Comparison of ENCODE assay signal across 15 mouse cellular contexts in the genomic region with DNA sequence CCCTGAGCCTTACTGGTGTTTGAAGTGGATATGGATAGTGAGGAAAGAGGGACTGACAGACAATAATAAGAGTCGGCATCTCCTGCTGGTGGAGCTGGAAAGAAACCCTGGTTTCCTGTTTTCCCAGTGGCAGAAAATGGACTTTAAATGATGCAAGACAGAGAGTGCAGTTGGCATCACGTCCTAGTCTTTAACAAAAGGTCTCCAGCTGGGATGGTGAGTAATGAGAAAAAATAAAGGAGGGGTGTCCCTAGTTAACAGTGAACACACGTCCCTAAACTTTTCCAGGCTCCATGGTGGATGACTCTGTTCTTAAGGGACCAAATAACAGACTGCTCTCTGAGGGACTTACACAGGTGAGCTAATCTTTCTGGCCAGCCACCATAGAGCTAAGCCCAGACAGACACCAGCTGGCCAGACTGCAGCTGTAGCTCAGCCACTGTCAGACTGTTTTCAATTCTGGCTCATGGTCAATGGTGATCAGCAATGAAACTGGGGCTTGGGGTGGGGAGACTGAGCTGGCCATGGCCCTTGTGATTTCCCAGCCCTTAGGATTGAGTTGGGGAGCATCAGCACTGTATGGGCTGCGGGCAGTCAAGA. TPM values are rescaled to one million over a fixed set of nuclear protein-coding genes. Genes with fewer than 3 reads are reported as not detected.
DNase-seq lines count a peak whose midpoint lies in the region; ATAC-seq and TF ChIP-seq lines count a peak whose summit lies in the region.
"Had no signal": no experiment of that assay in that cellular context is flagged by ENCODE, and none has a peak within 500 bp of the region (broad histone marks: within the 10 kb centered on the region; RNA-seq: fewer than 3 reads in every experiment).

No protein-coding gene starts in this region.

- peak overlapping the region; percentile 46; the same call in 1 of the 2 replicates for H3K9ac ChIP-seq in heart, embryonic 14.5 days (ENCODE audit: low read length)
- no peak overlapping the region for H3K9ac ChIP-seq in ES-E14 (ENCODE audit: insufficient read depth, low read depth, low read length, poor library complexity, severe bottlenecking)
- no peak overlapping the region for H3K9ac ChIP-seq in midbrain, embryonic 16.5 days (ENCODE audit: low read depth, low read length)
- H3K9ac ChIP-seq in kidney, embryonic 14.5 days (ENCODE audit: low read depth, low read length) = no peak overlapping the region
- H3K9ac ChIP-seq: stomach, embryonic 15.5 days had no signal

- peaks cover 42 to 78% of the 10 kb centered on the region in 2 experiments for H3K4me1 ChIP-seq in heart, embryonic 14.5 days (ENCODE audit: control insufficient read depth in 2 of 2, insufficient read depth in 2 of 2, low read length in 2 of 2)
- peaks cover 2 to 4% of the 10 kb centered on the region in 2 experiments; a peak in 2 of 4 replicates for H3K4me1 ChIP-seq in ES-E14 (ENCODE audit: control insufficient read depth in 2 of 2, insufficient read depth in 2 of 2, low read length in 2 of 2, poor library complexity in 1 of 2)
- H3K4me1 ChIP-seq in midbrain, embryonic 16.5 days (ENCODE audit: control insufficient read depth, insufficient read depth, low read length) = peaks cover 7% of the 10 kb centered on the region
- no peaks in the 10 kb centered on the region for H3K4me1 ChIP-seq in kidney, embryonic 14.5 days (ENCODE audit: control insufficient read depth, insufficient read depth, low read length)
- H3K4me1 ChIP-seq: stomach, embryonic 15.5 days had no signal

- TF ChIP-seq CTCF in brain, embryonic 14.5 days (IDR thresholded peaks at IDR 0.05; ENCODE audit: borderline replicate concordance, extremely low read depth, insufficient read depth, insufficient read length) = no peak

- peaks cover 92% of the 10 kb centered on the region for H3K36me3 ChIP-seq in heart, embryonic 14.5 days (ENCODE audit: control insufficient read depth, insufficient read depth, low read length)
- H3K36me3 ChIP-seq in ES-E14 (ENCODE audit: control insufficient read depth, insufficient read depth, low read length, poor library complexity, severe bottlenecking) = no peaks in the 10 kb centered on the region
- no peaks in the 10 kb centered on the region for H3K36me3 ChIP-seq in midbrain, embryonic 16.5 days (ENCODE audit: control insufficient read depth, insufficient read depth, low read length)
- no peaks in the 10 kb centered on the region for H3K36me3 ChIP-seq in kidney, embryonic 14.5 days (ENCODE audit: control insufficient read depth, insufficient read depth, low read length)
- H3K36me3 ChIP-seq: stomach, embryonic 15.5 days had no signal

- H3K4me3 ChIP-seq in heart, embryonic 14.5 days (ENCODE audit: control insufficient read depth in 1 of 2, insufficient read depth in 1 of 2, low read depth in 1 of 2, low read length in 2 of 2) = no peak overlapping the region
- H3K4me3 ChIP-seq in ES-E14 (ENCODE audit: insufficient read depth in 1 of 2, low read depth in 1 of 2, low read length in 2 of 2, poor library complexity in 1 of 2, severe bottlenecking in 1 of 2) = no peak overlapping the region
- no peak overlapping the region for H3K4me3 ChIP-seq in midbrain, embryonic 16.5 days (ENCODE audit: low read depth, low read length)
- H3K4me3 ChIP-seq in kidney, embryonic 14.5 days (ENCODE audit: low read length) = no peak overlapping the region
- H3K4me3 ChIP-seq: stomach, embryonic 15.5 days had no signal

- no peak for TF ChIP-seq POLR2A in brain, embryonic 14.5 days (IDR thresholded peaks at IDR 0.05; ENCODE audit: borderline replicate concordance, extremely low read depth, insufficient read depth, insufficient read length, poor library complexity, severe bottlenecking)

- H3K27me3 ChIP-seq in heart, embryonic 14.5 days (ENCODE audit: control insufficient read depth, insufficient read depth, low read length) = no peaks in the 10 kb centered on the region
- peaks cover 22% of the 10 kb centered on the region for H3K27me3 ChIP-seq in midbrain, embryonic 16.5 days (ENCODE audit: control insufficient read depth, insufficient read depth, low read depth, low read length)
- H3K27me3 ChIP-seq in kidney, embryonic 14.5 days (ENCODE audit: control insufficient read depth, insufficient read depth, low read length) = no peaks in the 10 kb centered on the region
- H3K27me3 ChIP-seq: stomach, embryonic 15.5 days had no signal

- no peak for DNase-seq in heart, adult 8-10 months (ENCODE audit: low spot score)
- no peak for DNase-seq in ES-E14 (ENCODE audit: low read depth, low spot score)
- peak; percentile 40 for DNase-seq in brain, embryonic 14.5 days (ENCODE audit: low read depth)
- no peak for DNase-seq in adrenal gland, postnatal 25 days
- DNase-seq: gastrocnemius, postnatal 36 days; kidney, adult 9 months; liver; lung, postnatal 4 days; right cerebral cortex, postnatal 4 days had no signal

- no peak for ATAC-seq in heart, embryonic 14.5 days (ENCODE audit: insufficient number of reproducible peaks, insufficient read depth, low FRiP score, low read depth)
- peak; percentile 40 for ATAC-seq in midbrain, embryonic 16.5 days
- no peak for ATAC-seq in kidney, embryonic 14.5 days (ENCODE audit: low FRiP score, low TSS enrichment)

- peak overlapping the region; percentile 27 to 85; a peak in 3 of 4 replicates for H3K27ac ChIP-seq in heart, embryonic 14.5 days (replicated peaks in 1 of 2; ENCODE audit: control insufficient read depth in 1 of 2, insufficient read depth in 1 of 2, low read depth in 2 of 2, low read length in 2 of 2)
- H3K27ac ChIP-seq in ES-E14 (ENCODE audit: insufficient read depth, low read depth, low read length, poor library complexity, severe bottlenecking) = 0 out of 2 replicates have a peak overlapping the region, but pooled peaks have one; percentile 25
- 0 out of 2 replicates have a peak overlapping the region, but pooled peaks have one; percentile 48 for H3K27ac ChIP-seq in midbrain, embryonic 16.5 days (ENCODE audit: low read length)
- no peak overlapping the region for H3K27ac ChIP-seq in kidney, embryonic 14.5 days (ENCODE audit: low read depth, low read length)
- H3K27ac ChIP-seq: stomach, embryonic 15.5 days had no signal

- no peaks in the 10 kb centered on the region for H3K9me3 ChIP-seq in heart, embryonic 14.5 days (ENCODE audit: control insufficient read depth, low read length)
- no peaks in the 10 kb centered on the region for H3K9me3 ChIP-seq in ES-E14 (ENCODE audit: control insufficient read depth, insufficient read depth, low read depth, low read length)
- H3K9me3 ChIP-seq in midbrain, embryonic 16.5 days (replicated peaks; ENCODE audit: control insufficient read depth, low read length, poor library complexity, severe bottlenecking) = no peaks in the 10 kb centered on the region
- no peaks in the 10 kb centered on the region for H3K9me3 ChIP-seq in kidney, embryonic 14.5 days (ENCODE audit: control insufficient read depth, low read length)
- H3K9me3 ChIP-seq: stomach, embryonic 15.5 days had no signal

- H3K4me2 ChIP-seq in heart, embryonic 14.5 days (ENCODE audit: low read length) = no peak overlapping the region
- no peak overlapping the region for H3K4me2 ChIP-seq in midbrain, embryonic 16.5 days (ENCODE audit: low read length)
- H3K4me2 ChIP-seq in kidney, embryonic 14.5 days (replicated peaks; ENCODE audit: low read depth, low read length) = no peak overlapping the region
- H3K4me2 ChIP-seq: stomach, embryonic 15.5 days had no signal

- WGBS in heart, embryonic 14.5 days = 51% methylated on average over 4 of the region's 4 CpGs
- WGBS in midbrain, embryonic 16.5 days = 36% methylated on average over 4 of the region's 4 CpGs
- WGBS in kidney, embryonic 14.5 days = 71% methylated on average over 4 of the region's 4 CpGs

- in situ Hi-C loops in ES-E14 (cut with MboI; ENCODE audit: low sequenced_read_pairs in 2 of 2, unreplicated experiment in 2 of 2) = no loop called here

TF ChIP-seq in ES-E14, 5 proteins besides CTCF, POLR2A, EP300 and RAD21:
- TF ChIP-seq ZC3H11A (IDR thresholded peaks at IDR 0.05; ENCODE audit: borderline replicate concordance, low read depth, low read length) = no peak
- no peak for TF ChIP-seq CHD2 (IDR thresholded peaks at IDR 0.05; ENCODE audit: low read depth, low read length)
- TF ChIP-seq ZNF384 (IDR thresholded peaks at IDR 0.05; ENCODE audit: low read depth, low read length) = no peak
- no peak for TF ChIP-seq MAFK (IDR thresholded peaks at IDR 0.05; ENCODE audit: insufficient read depth, low read depth, low read length)

RNA-seq across cellular contexts. Expression of a gene that starts 13.4 kb away (rescaled TPM):
- polyA plus RNA-seq in heart, embryonic 14.5 days (2014; fragmentation: Nextera tagmentation; extraction: Ambion mirVana) = 1,942 and 2,129 TPM in 2 replicates
- 1,000 to 10,000 TPM; 2,121 to 2,549 (median 2,255) TPM for total RNA-seq in heart, adult 8-10 months (2022)
- 0.48 and 1.3 TPM in 2 replicates for total RNA-seq in ES-E14 (2012; rRNA removed)
- polyA plus RNA-seq in brain, embryonic 14.5 days (2012; rRNA removed) = 0.19 TPM in 1 of 2 replicates, not detected in the other
- 0.25 TPM in 1 of 2 replicates, not detected in the other for polyA plus RNA-seq in midbrain, embryonic 16.5 days (2015; fragmentation: Nextera tagmentation; extraction: Ambion mirVana)
- total RNA-seq in adrenal gland, postnatal 25 days (2021) = not detected in 2 replicates
- polyA plus RNA-seq in kidney, embryonic 14.5 days (2014; fragmentation: Nextera tagmentation; extraction: Ambion mirVana) = 0.26 TPM in 1 of 2 replicates, not detected in the other
- total RNA-seq: layer of hippocampus, postnatal 10 days had no signal
- polyA plus RNA-seq: urinary bladder, adult 2 months had no signal

RNA-seq across cellular contexts. Expression of a gene that starts 45.7 kb away (rescaled TPM):
- polyA plus RNA-seq in heart, embryonic 14.5 days (2014; fragmentation: Nextera tagmentation; extraction: Ambion mirVana) = 34.6 and 36.2 TPM in 2 replicates
- 10 to 100 TPM; 11.2 to 13.8 (median 12.7) TPM for total RNA-seq in heart, adult 8-10 months (2022)
- total RNA-seq in ES-E14 (2012; rRNA removed) = 55.9 and 58.0 TPM in 2 replicates
- 33.5 and 45.8 TPM in 2 replicates for polyA plus RNA-seq in brain, embryonic 14.5 days (2012; rRNA removed)
- 38.8 and 40.9 TPM in 2 replicates for polyA plus RNA-seq in midbrain, embryonic 16.5 days (2015; fragmentation: Nextera tagmentation; extraction: Ambion mirVana)
- 8.2 and 9.7 TPM in 2 replicates for total RNA-seq in adrenal gland, postnatal 25 days (2021)
- polyA plus RNA-seq in kidney, embryonic 14.5 days (2014; fragmentation: Nextera tagmentation; extraction: Ambion mirVana) = 43.9 and 52.8 TPM in 2 replicates

RNA-seq across cellular contexts. Expression of a gene that starts 46.9 kb away (rescaled TPM):
- polyA plus RNA-seq in heart, embryonic 14.5 days (2014; fragmentation: Nextera tagmentation; extraction: Ambion mirVana) = 16.6 and 16.9 TPM in 2 replicates
- 1 to 10 TPM in 3 of 4 experiments, under 1 TPM in 1; 0.87 to 2.1 (median 1.2) TPM for total RNA-seq in heart, adult 8-10 months (2022)
- 10.5 and 12.1 TPM in 2 replicates for total RNA-seq in ES-E14 (2012; rRNA removed)
- polyA plus RNA-seq in brain, embryonic 14.5 days (2012; rRNA removed) = 5.7 and 7.6 TPM in 2 replicates
- polyA plus RNA-seq in midbrain, embryonic 16.5 days (2015; fragmentation: Nextera tagmentation; extraction: Ambion mirVana) = 1.5 and 1.7 TPM in 2 replicates
- 3.6 and 4.5 TPM in 2 replicates for total RNA-seq in adrenal gland, postnatal 25 days (2021)
- polyA plus RNA-seq in kidney, embryonic 14.5 days (2014; fragmentation: Nextera tagmentation; extraction: Ambion mirVana) = 16.2 and 25.4 TPM in 2 replicates

Comparison
In these comparisons a context has a peak if more than half of its experiments do, and no peak if none do; other contexts are left out.
1. RNA of a gene that starts 13.4 kb away (polyA plus RNA-seq): 1,942 to 2,129 TPM in heart, embryonic 14.5 days; 0.26 TPM in kidney, embryonic 14.5 days, 0.25 TPM in midbrain, embryonic 16.5 days and 0.19 TPM in brain, embryonic 14.5 days; every median in the first group is over 1,000 times any median in the second.